Mouse (Mus musculus) kidney, adult 2 months (tissue): Measurements from ENCODE around the gene Epc2.

ENCODE experiments used
- CTCF ChIP-seq: fragments of 200-500 bp; conservative IDR thresholded peaks from 2 replicates; pipeline ENCODE4 v1.5.1; 2011; ENCODE audit warnings: low read depth, mild to moderate bottlenecking, control low read depth, low read length, moderate library complexity, mixed read lengths; ENCODE audit not compliant: insufficient read depth, insufficient read length
- POLR2A ChIP-seq: fragments of 200-500 bp; IDR thresholded peaks from one replicate; pipeline ENCODE4 v1.6.1; 2011; ENCODE audit warnings: low read depth, low read length, control low read depth

- TF ChIP-seq POLR2A (no peak), CTCF (no peak)
Measured at GRCm38 (mm10) chr2:49538056-49538455, 86.8 kb downstream of the Epc2 start.
